Mouse (Mus musculus) liver, embryonic 13.5 days (tissue): ENCODE data around the gene Spaca6. TPM values are rescaled to one million over a fixed set of nuclear protein-coding genes. Genes with fewer than 3 reads are reported as not detected.
"Not testable (repeated sequence)": the region's sequence is repeated elsewhere in the genome, so short reads cannot be mapped to it uniquely, and the experiment has no call there.

Source experiments
- ATAC-seq: fragments of 200-750 bp; cut with Nextera tagmentation; 2 replicates; pipeline ENCODE4 v1.8.0; 2017; ENCODE audit warnings: low read depth, mild to moderate bottlenecking, moderate number of reproducible peaks, moderate library complexity
- DNase-seq: peaks from one replicate; pipeline ENCODE4 v3.0.0; 2022
- H3K27ac ChIP-seq: fragments of 300-500 bp; sonication (generic); 2 replicates; pipeline ENCODE4 v1.5.1; 2015; ENCODE audit warnings: moderate library complexity, mild to moderate bottlenecking, inconsistent platforms
- H3K27me3 ChIP-seq: fragments of 300-500 bp; sonication (generic); 2 replicates; pipeline ENCODE4 v1.6.1; 2015; ENCODE audit warnings: mild to moderate bottlenecking, inconsistent platforms
- H3K36me3 ChIP-seq: fragments of 300-500 bp; sonication (generic); 2 replicates; pipeline ENCODE4 v1.6.1; 2015; ENCODE audit warnings: mild to moderate bottlenecking, inconsistent platforms
- H3K4me1 ChIP-seq: fragments of 300-500 bp; sonication (generic); replicated peaks from 2 replicates; pipeline ENCODE4 v1.6.1; 2015; ENCODE audit warnings: inconsistent platforms
- H3K4me2 ChIP-seq: fragments of 300-500 bp; sonication (generic); 2 replicates; pipeline ENCODE4 v1.6.1; 2015; ENCODE audit warnings: inconsistent platforms, mild to moderate bottlenecking, moderate library complexity
- H3K4me3 ChIP-seq: fragments of 300-500 bp; sonication (generic); replicated peaks from 2 replicates; pipeline ENCODE4 v1.5.1; 2015; ENCODE audit warnings: mild to moderate bottlenecking, inconsistent platforms
- H3K9ac ChIP-seq: fragments of 300-500 bp; sonication (generic); 2 replicates; pipeline ENCODE4 v1.6.1; 2015; ENCODE audit warnings: mild to moderate bottlenecking, inconsistent platforms
- H3K9me3 ChIP-seq: fragments of 300-500 bp; sonication (generic); replicated peaks from 2 replicates; pipeline ENCODE4 v1.6.1; 2016; ENCODE audit warnings: inconsistent platforms
- WGBS: fragments of 180-500 bp; shearing (Covaris S2); methylation state at CpG from one replicate; pipeline ENCODE4 v1.1.7; 2015; ENCODE audit not compliant: insufficient replicate concordance; 5-methylcytosine and 5-hydroxymethylcytosine counted together
- polyA plus RNA-seq: library from polyadenylated mRNA; unstranded; fragments of >200 nt; fragmentation: Nextera tagmentation; extraction: Ambion mirVana; gene quantifications from 2 replicates; pipeline ENCODE4 v1.2.1, GENCODE M21; 2015

The Spaca6 gene
- polyA plus RNA-seq, 1 experiment from 2014 or later = 3.4 TPM

GRCm38 (mm10) chr17:17829816-17830535 lies 3.0 kb downstream of the Spaca6 start:
- Histone ChIP-seq H3K36me3 (no peaks in the 10 kb centered on the region), H3K4me3 (peak overlapping the region; percentile 61; the same call in 1 of the 2 replicates), H3K9ac (no peak overlapping the region), H3K27me3 (peaks cover 34% of the 10 kb centered on the region), H3K4me2 (peak overlapping the region; percentile 62), H3K9me3 (no peaks in the 10 kb centered on the region), H3K4me1 (peaks cover 5% of the 10 kb centered on the region; the same call in 1 of the 2 replicates), H3K27ac (no peak overlapping the region)
- WGBS = 64% methylated on average over 22 of the region's 23 CpGs
- DNase-seq (no peak), ATAC-seq (no peak)

- H3K4me2 ChIP-seq = no peak overlapping the region
- 54% methylated on average over 7 of the region's 7 CpGs for WGBS
- peaks cover 4% of the 10 kb centered on the region; the same call in 1 of the 2 replicates for H3K4me1 ChIP-seq
- H3K36me3 ChIP-seq = no peaks in the 10 kb centered on the region
- H3K27ac ChIP-seq = no peak overlapping the region
- no peak for ATAC-seq
- no peak overlapping the region for H3K4me3 ChIP-seq
- H3K9me3 ChIP-seq = no peaks in the 10 kb centered on the region
- no peak overlapping the region for H3K9ac ChIP-seq
- peaks cover 32% of the 10 kb centered on the region for H3K27me3 ChIP-seq
- DNase-seq = no peak
These were observed 3.8 kb downstream of the Spaca6 start for GRCm38 (mm10) chr17:17830731-17831130.

DNA sequence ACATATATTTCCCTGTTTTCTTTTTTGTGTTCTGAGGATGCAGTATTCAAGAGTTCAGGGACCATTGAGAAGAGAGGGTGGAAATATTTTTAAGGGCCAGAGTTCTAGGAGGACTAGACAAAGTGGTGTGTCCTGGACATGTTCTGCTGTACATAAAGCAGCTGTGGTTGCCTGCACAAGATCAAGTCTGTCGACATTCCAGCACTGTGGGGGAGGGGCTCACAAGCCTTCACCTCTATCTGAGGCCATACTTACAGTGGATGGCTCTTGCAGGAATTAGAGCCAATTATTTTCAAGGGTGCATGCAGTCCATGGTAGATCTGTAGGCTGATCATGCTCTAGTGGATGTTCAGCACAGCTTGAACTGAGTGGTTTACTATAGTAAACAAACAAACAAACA lies 7.9 kb downstream of the Spaca6 start:
- DNase-seq = no peak
- Histone ChIP-seq H3K36me3 (peaks cover 5% of the 10 kb centered on the region; the same call in 1 of the 2 replicates), H3K4me3 (no peak overlapping the region), H3K9me3 (no peaks in the 10 kb centered on the region), H3K27me3 (no peaks in the 10 kb centered on the region), H3K27ac (no peak overlapping the region), H3K4me1 (peaks cover 23% of the 10 kb centered on the region), H3K4me2 (no peak overlapping the region), H3K9ac (no peak overlapping the region)
- ATAC-seq = no peak
- 16% methylated on average over 1 of the region's 1 CpGs for WGBS

- no peaks in the 10 kb centered on the region for H3K9me3 ChIP-seq
- H3K36me3 ChIP-seq = peaks cover 5% of the 10 kb centered on the region; the same call in 1 of the 2 replicates
- 69% methylated on average over 5 of the region's 5 CpGs for WGBS
- no peaks in the 10 kb centered on the region for H3K27me3 ChIP-seq
- H3K27ac ChIP-seq = no peak overlapping the region
- H3K4me1 ChIP-seq = peaks cover 23% of the 10 kb centered on the region
- ATAC-seq (no peak), DNase-seq (no peak)
- H3K9ac ChIP-seq = no peak overlapping the region
- H3K4me2 ChIP-seq = no peak overlapping the region
- H3K4me3 ChIP-seq = no peak overlapping the region
These were observed 9.1 kb downstream of the Spaca6 start for GRCm38 (mm10) chr17:17836101-17836500.

DNA sequence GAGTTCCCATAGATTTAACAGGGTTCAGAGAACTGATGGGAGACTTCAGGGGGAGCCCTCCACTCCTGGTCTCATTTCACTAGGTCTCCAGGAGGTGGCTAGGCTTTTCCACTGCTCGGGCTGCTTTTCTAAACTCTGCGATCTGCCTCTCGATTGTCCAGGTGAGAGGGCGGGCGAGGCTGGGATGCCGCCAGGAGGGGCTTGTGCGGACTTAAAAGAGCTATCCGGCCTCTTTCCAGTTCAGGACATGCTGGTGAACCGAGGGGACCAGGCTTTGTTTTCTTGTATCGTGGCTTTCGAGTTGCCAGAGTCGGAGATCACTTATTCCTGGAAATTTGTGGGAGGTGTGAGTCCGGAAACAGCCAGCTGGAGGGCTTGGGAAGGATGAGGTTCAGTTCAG lies 10.5 kb downstream of the Spaca6 start:
- Histone ChIP-seq H3K9me3 (no peaks in the 10 kb centered on the region), H3K27ac (peak overlapping the region; percentile 56), H3K9ac (peak overlapping the region; percentile 74), H3K4me1 (peaks cover 23% of the 10 kb centered on the region), H3K36me3 (peaks cover 5% of the 10 kb centered on the region; the same call in 1 of the 2 replicates), H3K4me3 (peak overlapping the region; percentile 66), H3K27me3 (no peaks in the 10 kb centered on the region), H3K4me2 (peak overlapping the region; percentile 77)
- 20% methylated on average over 13 of the region's 13 CpGs for WGBS
- DNase-seq (no peak), ATAC-seq (no peak)

DNA sequence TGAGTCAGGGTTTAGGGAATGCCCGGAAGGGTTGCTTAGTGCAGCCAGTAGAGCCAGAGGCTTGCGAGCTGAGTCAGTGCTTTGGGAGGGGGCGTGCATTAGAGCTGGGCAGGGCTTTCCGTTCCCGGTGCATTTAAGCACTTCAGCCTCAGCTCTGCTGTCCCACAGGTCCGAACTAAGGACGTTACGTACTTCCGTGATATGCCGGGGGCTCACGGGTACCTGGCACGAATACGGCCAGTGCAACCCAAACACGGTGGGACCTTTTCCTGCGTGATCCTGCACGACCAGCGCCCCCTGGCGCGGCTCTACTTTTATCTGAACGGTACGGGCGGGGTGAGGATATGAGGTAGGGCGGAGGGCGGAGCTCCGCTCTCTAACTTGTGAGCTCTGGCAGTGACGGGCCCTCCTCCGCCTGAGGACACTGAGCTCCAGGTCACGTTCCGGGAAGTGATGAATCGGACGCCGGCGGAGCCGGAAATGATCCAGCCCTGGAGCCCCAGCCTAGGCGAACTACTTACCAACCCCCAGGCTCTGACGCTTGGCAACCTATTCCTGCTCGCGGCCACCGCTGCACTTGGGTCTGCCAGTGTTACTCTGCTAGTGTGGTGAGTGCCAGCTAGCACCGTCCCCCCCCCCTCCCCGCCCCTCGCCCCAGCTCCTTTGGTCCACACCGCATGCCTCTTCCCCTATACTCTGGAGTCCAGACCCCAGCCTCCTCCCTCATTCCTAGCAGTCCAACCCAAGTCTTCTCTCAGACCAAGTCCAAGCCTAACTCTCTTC lies 11.2 kb downstream of the Spaca6 start:
- peak overlapping the region; percentile 66 for H3K4me3 ChIP-seq
- H3K27ac ChIP-seq = peak overlapping the region; percentile 61
- peak; percentile 86 for DNase-seq
- peaks cover 5% of the 10 kb centered on the region; the same call in 1 of the 2 replicates for H3K36me3 ChIP-seq
- no peaks in the 10 kb centered on the region for H3K27me3 ChIP-seq
- peaks cover 23% of the 10 kb centered on the region for H3K4me1 ChIP-seq
- peak overlapping the region; percentile 77 for H3K4me2 ChIP-seq
- peak overlapping the region; percentile 74 for H3K9ac ChIP-seq
- no peaks in the 10 kb centered on the region for H3K9me3 ChIP-seq
- under 1% methylated on average over 42 of the region's 43 CpGs for WGBS
- peak; percentile 99 for ATAC-seq

DNA sequence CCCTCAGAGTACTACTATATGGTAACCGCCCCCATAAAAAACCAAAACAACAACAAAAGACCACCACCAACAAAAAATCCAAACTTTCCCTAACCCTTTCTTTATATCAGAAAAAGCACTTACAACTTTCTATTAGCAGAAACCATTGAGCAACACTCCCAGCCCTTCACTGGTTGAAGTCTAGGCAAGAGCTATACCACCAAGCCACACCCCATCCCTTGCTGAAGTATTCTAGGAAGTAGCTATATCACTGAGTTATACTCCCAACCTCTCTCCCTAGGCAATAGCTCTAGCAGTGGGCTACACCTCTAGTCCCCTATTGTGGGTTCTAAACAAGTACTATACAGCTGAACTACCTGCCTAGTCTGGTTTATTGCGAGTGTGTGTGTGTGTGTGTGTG lies 12.3 kb downstream of the Spaca6 start:
- 91% methylated on average over 2 of the region's 2 CpGs for WGBS
- peaks cover 23% of the 10 kb centered on the region for H3K4me1 ChIP-seq
- no peaks in the 10 kb centered on the region for H3K27me3 ChIP-seq
- H3K4me3 ChIP-seq = peak overlapping the region; percentile 66; the same call in 1 of the 2 replicates
- H3K36me3 ChIP-seq = peaks cover 5% of the 10 kb centered on the region; the same call in 1 of the 2 replicates
- ATAC-seq (no peak), DNase-seq (no peak)
- H3K27ac ChIP-seq = no peak overlapping the region
- peak overlapping the region; percentile 77 for H3K4me2 ChIP-seq
- no peak overlapping the region for H3K9ac ChIP-seq
- no peaks in the 10 kb centered on the region for H3K9me3 ChIP-seq

DNA sequence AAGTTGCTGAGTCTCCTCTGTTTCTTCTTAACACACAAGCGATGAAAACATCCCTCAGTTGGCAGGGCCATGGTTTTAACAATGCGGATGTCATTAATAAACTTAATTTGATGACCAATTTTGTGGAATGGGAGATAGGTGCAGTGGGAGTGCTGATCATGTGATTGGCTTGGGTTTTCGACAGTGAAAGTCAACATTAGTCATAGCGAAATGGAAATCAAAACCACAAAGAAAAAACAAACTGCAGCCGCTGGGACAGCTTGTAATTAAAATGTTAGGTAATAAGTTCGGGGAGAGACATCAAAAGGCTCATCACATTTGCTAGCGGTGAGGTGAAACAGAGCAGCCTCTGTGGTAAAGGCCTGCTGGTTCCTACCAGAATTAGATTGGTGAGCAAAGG lies 13.8 kb downstream of the Spaca6 start:
- Histone ChIP-seq H3K4me2 (no peak overlapping the region), H3K27ac (no peak overlapping the region), H3K9me3 (no peaks in the 10 kb centered on the region), H3K9ac (no peak overlapping the region), H3K36me3 (peaks cover 5% of the 10 kb centered on the region; the same call in 1 of the 2 replicates), H3K4me3 (no peak overlapping the region), H3K27me3 (no peaks in the 10 kb centered on the region), H3K4me1 (peaks cover 23% of the 10 kb centered on the region)
- DNase-seq (no peak), ATAC-seq (no peak)
- WGBS = 81% methylated on average over 7 of the region's 7 CpGs

- H3K4me3 ChIP-seq = no peak overlapping the region
- WGBS = 58% methylated on average over 27 of the region's 27 CpGs
- 0 out of 2 replicates have a peak, but pooled peaks have one; percentile 14 for ATAC-seq
- H3K36me3 ChIP-seq = no peaks in the 10 kb centered on the region; the same call in 1 of the 2 replicates
- H3K27me3 ChIP-seq = no peaks in the 10 kb centered on the region
- peaks cover 8% of the 10 kb centered on the region for H3K4me1 ChIP-seq
- no peak overlapping the region for H3K9ac ChIP-seq
- no peak overlapping the region for H3K4me2 ChIP-seq
- no peak overlapping the region for H3K27ac ChIP-seq
- no peaks in the 10 kb centered on the region for H3K9me3 ChIP-seq
- no peak for DNase-seq
These were observed 16.7 kb downstream of the Spaca6 start for GRCm38 (mm10) chr17:17843534-17844261.

- not testable (repeated sequence) for H3K9ac ChIP-seq, H3K36me3 ChIP-seq, H3K4me2 ChIP-seq, H3K27ac ChIP-seq, H3K4me3 ChIP-seq, DNase-seq, H3K27me3 ChIP-seq, H3K4me1 ChIP-seq, H3K9me3 ChIP-seq, ATAC-seq
- WGBS = 42% methylated on average over 3 of the region's 3 CpGs
These were observed 17.6 kb downstream of the Spaca6 start for GRCm38 (mm10) chr17:17844606-17845005.
